Mouse (Mus musculus) lung, adult 2 months (tissue): ENCODE measurements around the gene Mag.

Experiments
- CTCF ChIP-seq: fragments of 200-500 bp; IDR thresholded peaks from 2 replicates; pipeline ENCODE4 v1.5.1; 2011; ENCODE audit warnings: mild to moderate bottlenecking, low read length, control low read depth; ENCODE audit not compliant: insufficient read depth
- POLR2A ChIP-seq: fragments of 200-500 bp; IDR thresholded peaks from 2 replicates; pipeline ENCODE4 v1.6.1; 2011; ENCODE audit warnings: low read depth, mild to moderate bottlenecking, control low read depth, low read length, borderline replicate concordance; ENCODE audit errors: extremely low read depth

DNA sequence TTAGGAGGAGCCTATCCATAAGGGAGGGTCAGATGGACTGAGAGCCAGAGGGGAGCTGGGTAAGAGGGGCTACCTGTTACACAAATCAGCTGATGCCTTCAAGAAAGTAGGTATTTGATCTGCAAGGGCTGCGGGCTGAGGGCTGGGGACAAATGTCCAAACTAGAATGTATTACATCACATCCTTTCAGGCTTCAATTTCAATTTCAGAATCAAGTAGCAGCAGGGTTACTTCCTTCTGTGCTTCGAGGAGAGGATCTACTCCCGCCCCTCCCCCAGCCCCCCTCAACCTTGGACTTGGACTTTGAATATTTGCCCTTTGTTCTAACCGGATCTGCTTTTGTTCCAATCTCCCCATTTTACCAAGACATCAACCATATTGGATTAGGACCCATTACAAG lies 2.5 kb upstream of the Mag start:
- TF ChIP-seq CTCF (no peak), POLR2A (no peak)
